Mouse (Mus musculus): ENCODE results near the gene Gm6020.

DNA sequence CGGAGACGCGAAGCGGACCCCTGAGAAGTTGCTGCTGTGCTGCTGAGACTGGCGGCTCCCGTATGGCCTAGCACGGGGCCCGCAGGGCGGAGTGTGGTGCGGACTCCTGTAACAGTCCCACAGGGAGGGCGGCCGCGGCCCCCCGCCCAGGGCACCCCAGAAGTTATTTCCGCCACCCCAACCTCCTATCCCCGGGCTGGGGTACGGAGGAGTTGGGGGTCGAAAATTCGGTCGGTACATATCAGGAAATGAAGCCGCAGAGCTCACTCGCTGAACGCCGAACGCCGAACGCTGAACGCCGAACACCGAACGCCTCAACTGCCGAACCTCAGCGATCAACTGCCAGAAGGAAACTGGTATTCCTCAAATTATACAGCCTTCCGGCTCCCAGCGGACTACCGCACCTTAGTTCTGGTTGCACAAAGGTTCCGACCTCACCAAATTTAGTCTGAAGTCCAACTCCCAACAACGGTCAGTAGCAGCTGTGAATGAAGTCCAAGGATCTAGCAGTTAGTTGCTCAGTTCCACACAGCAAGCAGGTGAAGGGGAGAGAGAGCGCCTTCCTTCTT is 7.8 kb upstream of the Gm6020 start, which contains the start of gene Gm7102:
- no peak for TF ChIP-seq EP300 (IDR thresholded peaks at IDR 0.05; ENCODE audit: low read depth)
- no peak for TF ChIP-seq CTCF (IDR thresholded peaks at IDR 0.05; ENCODE audit: low read depth)
